ENCODE assay signal across 11 mouse cellular contexts in genomic region chr4:111583562-111584237, GRCm38 (mm10).
A peak's percentile ranks its signal among the peaks of the same experiment; 100 is the strongest.
DNase-seq lines count a peak whose midpoint lies in the region; ATAC-seq and TF ChIP-seq lines count a peak whose summit lies in the region.
"Had no signal": no experiment of that assay in that cellular context is flagged by ENCODE, and none has a peak within 500 bp of the region (broad histone marks: within the 10 kb centered on the region; RNA-seq: fewer than 3 reads in every experiment).

No protein-coding gene starts in this region.

- H3K27me3 ChIP-seq in forebrain, embryonic 16.5 days (replicated peaks; ENCODE audit: control insufficient read depth, insufficient read depth, low read length), result no peaks in the 10 kb centered on the region
- no peaks in the 10 kb centered on the region for H3K27me3 ChIP-seq in stomach, postnatal 0 days (ENCODE audit: control insufficient read depth, insufficient read depth, low read length)

- 26% methylated on average over 10 of the region's 10 CpGs for WGBS in forebrain, embryonic 16.5 days
- 61% methylated on average over 10 of the region's 10 CpGs for WGBS in stomach, postnatal 0 days

- no peak overlapping the region for H3K9ac ChIP-seq in forebrain, embryonic 16.5 days (replicated peaks; ENCODE audit: low read depth, low read length)
- H3K9ac ChIP-seq in stomach, postnatal 0 days (ENCODE audit: low read length), result no peak overlapping the region

- no peak overlapping the region for H3K4me2 ChIP-seq in forebrain, embryonic 16.5 days (ENCODE audit: low read length)
- no peak overlapping the region for H3K4me2 ChIP-seq in stomach, postnatal 0 days (replicated peaks; ENCODE audit: low read depth)

- H3K9me3 ChIP-seq in forebrain, embryonic 16.5 days (ENCODE audit: control insufficient read depth, low read length), result no peaks in the 10 kb centered on the region
- H3K9me3 ChIP-seq in stomach, postnatal 0 days (ENCODE audit: control insufficient read depth, low read length), result no peaks in the 10 kb centered on the region
- H3K9me3 ChIP-seq: heart, embryonic 10.5 days had no signal

- no peaks in the 10 kb centered on the region for H3K36me3 ChIP-seq in forebrain, embryonic 16.5 days (ENCODE audit: control insufficient read depth, insufficient read depth)
- H3K36me3 ChIP-seq in stomach, postnatal 0 days (ENCODE audit: control insufficient read depth, insufficient read depth, low read length), result no peaks in the 10 kb centered on the region
- H3K36me3 ChIP-seq: heart, embryonic 10.5 days had no signal

- H3K4me3 ChIP-seq in forebrain, embryonic 16.5 days (replicated peaks; ENCODE audit: low read length), result no peak overlapping the region
- H3K4me3 ChIP-seq in stomach, postnatal 0 days (ENCODE audit: low read depth, low read length), result no peak overlapping the region
- H3K4me3 ChIP-seq: heart, embryonic 10.5 days had no signal

- TF ChIP-seq CTCF in stomach, postnatal 0 days (IDR thresholded peaks at IDR 0.05; ENCODE audit: low read depth), result no peak

- H3K27ac ChIP-seq in forebrain, embryonic 16.5 days (ENCODE audit: low read length), result no peak overlapping the region
- no peak overlapping the region for H3K27ac ChIP-seq in stomach, postnatal 0 days (replicated peaks)
- H3K27ac ChIP-seq: heart, embryonic 10.5 days had no signal

- DNase-seq in kidney, postnatal 4 days, result peak; percentile 2 to 8
- DNase-seq in kidney, postnatal 36 days, result no peak
- DNase-seq in retina, postnatal 1 day, result peak; percentile 52
- DNase-seq in retina, embryonic 14.5 days (ENCODE audit: low spot score), result no peak
- DNase-seq in stomach, postnatal 0 days (ENCODE audit: low spot score), result no peak
- DNase-seq: cerebellum, adult 9-11 months; lung, postnatal 4 days; thymus, adult 18-20 months had no signal

- ATAC-seq in forebrain, embryonic 16.5 days, result peak; percentile 79
- ATAC-seq in stomach, postnatal 0 days (ENCODE audit: low FRiP score, low TSS enrichment), result 0 out of 2 replicates have a peak, but pooled peaks have one; percentile 45
- ATAC-seq in granulocyte monocyte progenitor cell, adult 5-6 weeks (replicated peaks; ENCODE audit: poor library complexity, severe bottlenecking), result no peak

- H3K4me1 ChIP-seq in forebrain, embryonic 16.5 days (replicated peaks; ENCODE audit: control insufficient read depth, insufficient read depth, low read length), result peaks cover 12% of the 10 kb centered on the region; the same call in 1 of the 2 replicates
- H3K4me1 ChIP-seq in stomach, postnatal 0 days (replicated peaks; ENCODE audit: control insufficient read depth, insufficient read depth), result no peaks in the 10 kb centered on the region
- H3K4me1 ChIP-seq: heart, embryonic 10.5 days had no signal

- no peak for TF ChIP-seq EP300 in stomach, postnatal 0 days (optimal IDR thresholded peaks at IDR 0.05)

Comparison
In these comparisons a context has a peak if more than half of its experiments do, and no peak if none do; other contexts are left out.
1. DNase-seq: peak in kidney, postnatal 4 days (2 of 2) and retina, postnatal 1 day (single experiment); none in kidney, postnatal 36 days (0 of 2), retina, embryonic 14.5 days (single experiment) and stomach, postnatal 0 days (single experiment).